Mouse (Mus musculus) testis, adult 2 months (tissue): Measurements from ENCODE around the gene Atp6v0a2.

Source experiments
- CTCF ChIP-seq: fragments of 200-500 bp; IDR thresholded peaks from 2 replicates; pipeline ENCODE4 v1.5.1; 2012; ENCODE audit warnings: low read depth, mild to moderate bottlenecking, inconsistent platforms, low read length, moderate library complexity; ENCODE audit not compliant: control insufficient read depth, insufficient read depth, insufficient replicate concordance
- POLR2A ChIP-seq: fragments of 200-500 bp; IDR thresholded peaks from 2 replicates; pipeline ENCODE4 v1.6.1; 2012; ENCODE audit warnings: low read depth, mild to moderate bottlenecking, inconsistent platforms, low read length, moderate library complexity; ENCODE audit not compliant: control insufficient read depth

- TF ChIP-seq CTCF (no peak), POLR2A (no peak)
These were observed 24.1 kb upstream of the Atp6v0a2 start for GRCm38 (mm10) chr5:124604296-124604695.
